Mouse (Mus musculus): ENCODE results near the gene Dock10.

DNA sequence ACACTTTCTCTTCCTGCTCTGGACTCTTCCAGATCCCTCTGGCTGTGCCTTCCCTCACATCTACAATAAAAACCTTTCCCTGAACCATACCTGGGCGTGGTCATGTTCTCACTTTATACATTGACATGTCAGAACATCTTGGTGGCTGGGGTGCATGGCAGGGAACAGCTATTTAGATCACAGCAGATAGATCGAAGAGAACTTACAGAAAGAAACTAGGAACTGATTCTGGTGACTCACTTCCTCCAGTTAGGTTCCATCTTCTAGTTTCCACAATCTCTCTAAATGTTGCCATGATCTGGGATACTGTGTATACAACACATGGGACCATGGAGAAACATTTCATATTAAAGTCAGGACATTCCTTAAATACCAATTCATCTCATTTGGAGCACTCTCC is 304.4 kb downstream of the Dock10 start:
- TF ChIP-seq POLR2A (IDR thresholded peaks at IDR 0.05; ENCODE audit: extremely low read depth, insufficient read depth, low read length): no peak
- TF ChIP-seq CTCF (IDR thresholded peaks at IDR 0.05; ENCODE audit: low read depth, low read length): no peak
